Mouse (Mus musculus) heart, postnatal 25 days (tissue): ENCODE measurements around the gene Hadhb. TPM values are rescaled to one million over a fixed set of nuclear protein-coding genes. Genes with fewer than 3 reads are reported as not detected.

Experiments used
- DNase-seq: peaks from one replicate; pipeline ENCODE4 v3.0.0; 2022; ENCODE audit warnings: low spot score
- intact Hi-C: fragments of 180-260 bp; cut with DNase I; formaldehyde crosslinking; loops from one replicate; pipeline ENCODE4 v1.15.1; 2025
- microRNA-seq: library from miRNA; unstranded; fragments of <30 nt; microRNA quantifications from one replicate; pipeline ENCODE4 v1.2.0, GENCODE M21; 2022
- total RNA-seq, 2 experiments: library from RNA; stranded (reverse); gene quantifications; 2 replicates each; pipeline ENCODE4 v1.2.3; 2021

Gene Hadhb
- total RNA-seq, 2 experiments from 2014 or later, result 1,651 to 1,795 TPM

DNA sequence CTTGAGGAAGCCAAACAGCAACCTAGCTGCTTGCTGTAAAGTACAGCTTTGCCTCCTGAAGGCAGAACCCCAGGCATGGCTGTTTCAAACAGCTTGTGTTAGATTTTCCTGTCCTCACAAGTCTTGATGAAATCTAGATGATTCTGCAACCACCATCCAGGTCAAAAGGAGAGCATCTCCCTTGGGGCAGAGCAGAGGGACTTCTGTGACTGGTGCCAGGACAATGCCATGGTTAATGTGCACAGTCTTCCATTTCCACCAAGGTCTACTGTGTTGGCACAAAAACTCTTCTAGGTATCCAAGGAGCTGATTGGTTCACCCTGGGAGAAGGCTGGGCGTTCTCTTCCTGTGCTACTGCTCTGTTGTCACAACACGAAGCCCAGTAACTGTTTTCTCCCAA lies 64.7 kb downstream of the Hadhb start:
- intact Hi-C loops, result loop anchor here (5.0 kb wide), 1 partner anchor 263 kb away; no protein-coding TSS in a partner anchor
- no peak for DNase-seq

DNA sequence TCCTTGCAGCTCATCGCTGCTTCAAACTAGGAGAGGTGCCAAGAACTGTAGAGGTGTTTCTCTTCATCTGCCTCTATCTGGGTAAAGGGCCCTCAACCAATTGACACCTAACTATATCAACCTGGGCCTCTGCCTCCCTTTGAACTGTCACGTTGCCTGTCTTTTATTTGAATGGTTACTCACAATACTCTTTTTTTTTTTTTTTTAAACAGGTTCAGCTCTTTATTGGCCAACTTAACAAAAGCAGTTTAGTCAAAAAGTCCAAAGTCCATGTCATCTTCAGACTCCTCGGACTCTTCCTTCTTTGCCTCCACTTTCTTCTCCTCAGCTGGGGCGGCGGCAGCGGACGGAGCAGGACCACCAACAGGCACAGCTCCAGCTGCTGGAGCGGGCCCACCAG lies 65.6 kb downstream of the Hadhb start:
- intact Hi-C loops, result no loop called here

DNA sequence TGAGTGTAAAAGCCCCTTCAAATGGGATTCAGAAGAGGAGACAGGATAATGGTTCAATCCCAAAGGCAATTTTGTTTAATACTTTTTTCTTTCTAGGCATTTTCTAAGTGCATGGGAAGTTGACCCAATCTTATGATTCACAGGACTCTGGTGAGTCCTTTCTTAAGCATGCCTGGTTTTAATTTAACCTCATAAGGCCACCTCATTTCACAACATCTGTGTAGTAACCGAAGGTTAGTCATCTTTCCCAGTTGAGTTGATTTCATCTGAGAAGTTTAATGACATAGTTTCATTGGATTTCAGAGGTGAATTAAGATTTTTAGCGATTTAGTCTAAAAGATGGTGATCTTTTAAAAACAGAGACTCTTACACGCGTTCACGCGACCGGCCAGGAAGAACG lies 67.6 kb downstream of the Hadhb start:
- DNase-seq, result no peak
- intact Hi-C loops, result no loop called here

More for the DNA sequence above, 65.6 kb downstream of the Hadhb start:
- no peak for DNase-seq

DNA sequence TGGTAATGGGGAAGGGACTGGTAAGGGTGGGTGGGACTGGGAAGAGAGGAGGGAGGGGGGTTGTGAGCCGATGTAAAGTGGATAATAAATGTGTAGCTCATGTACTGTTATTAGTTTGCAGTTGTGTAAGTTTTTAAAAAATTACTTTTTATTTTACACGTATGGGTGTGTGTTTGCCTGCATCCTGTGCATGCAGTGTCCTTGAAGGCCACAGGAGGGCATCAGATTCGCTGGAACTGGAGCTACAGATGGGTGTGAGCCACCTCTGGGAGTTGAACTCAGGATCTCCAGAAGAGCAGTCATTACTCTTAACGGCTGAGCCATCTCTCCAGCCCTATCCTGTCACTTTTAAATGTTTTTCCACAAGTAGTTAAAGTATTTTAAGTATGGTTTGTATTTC lies 75.9 kb downstream of the Hadhb start:
- intact Hi-C loops, result no loop called here
- no peak for DNase-seq

DNA sequence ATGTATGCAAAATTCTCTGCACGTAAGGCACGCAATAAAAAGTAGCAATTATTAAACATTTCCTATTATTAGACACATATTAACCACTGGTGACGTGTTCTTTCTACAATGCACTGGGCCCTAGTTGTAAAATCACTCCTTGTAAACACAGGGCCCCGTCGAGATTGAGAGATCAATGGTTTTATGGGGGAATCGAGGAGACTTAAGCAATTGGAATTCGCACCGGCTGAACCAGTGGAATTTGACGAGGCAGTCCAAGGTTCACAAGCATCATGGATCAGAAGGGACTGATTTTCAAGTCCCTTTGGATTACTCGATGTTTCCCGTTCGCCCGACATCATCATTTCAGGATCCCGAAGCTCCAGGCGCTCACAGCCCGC lies 76.8 kb downstream of the Hadhb start:
- intact Hi-C loops, result no loop called here

DNA sequence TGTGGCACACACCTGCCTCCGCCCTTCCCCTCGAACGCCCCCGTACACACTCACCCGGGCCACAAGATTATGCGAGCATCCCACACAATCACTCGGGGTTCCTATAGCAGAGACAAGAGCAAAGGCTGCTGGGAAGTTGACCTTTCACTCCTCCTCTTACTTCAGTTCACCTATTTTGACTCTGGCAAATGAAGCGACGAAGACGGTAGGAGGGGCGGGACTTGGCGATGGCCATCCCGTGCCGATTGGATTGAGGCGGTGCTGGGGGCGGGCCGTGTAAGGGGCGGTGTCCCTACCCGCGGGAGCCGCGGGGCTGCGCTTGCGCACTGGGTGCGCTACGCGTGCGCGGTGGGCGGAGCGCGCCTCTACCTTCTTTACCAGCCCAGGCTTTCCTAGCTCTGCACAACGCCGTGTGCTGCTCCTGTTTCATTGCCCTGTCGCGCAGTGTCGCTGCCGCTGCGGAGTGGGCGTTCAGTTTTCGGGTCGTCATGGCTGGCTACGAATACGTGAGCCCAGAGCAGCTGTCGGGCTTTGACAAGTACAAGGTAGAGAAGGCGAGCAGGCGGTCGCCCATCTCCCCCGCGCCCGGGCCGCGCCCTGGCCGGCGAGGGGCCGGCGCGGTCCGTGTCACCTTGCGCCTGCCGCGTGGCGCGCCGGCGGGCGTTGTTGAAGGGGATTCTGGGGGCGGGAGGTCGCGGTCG lies 77.4 kb downstream of the Hadhb start, which contains the start of gene Selenoi:
TSS of gene Selenoi (plus strand) at position 311 of the 701 bp plus-strand sequence.
- DNase-seq, result peak; percentile 97
- intact Hi-C loops, result no loop called here

More for the DNA sequence above, 76.8 kb downstream of the Hadhb start:
- DNase-seq, result no peak

GRCm38 (mm10) chr5:30233042-30233441 lies 78.0 kb downstream of the Hadhb start:
- intact Hi-C loops, result no loop called here

GRCm38 (mm10) chr5:30233979-30234378 lies 78.9 kb downstream of the Hadhb start:
- DNase-seq, result no peak
- intact Hi-C loops, result no loop called here

More at GRCm38 (mm10) chr5:30233042-30233441, 78.0 kb downstream of the Hadhb start:
- no peak for DNase-seq

Small RNAs within 50 kb of the gene (microRNA-seq; reads per million reads assigned to microRNA genes)
- gene Mir1960, result 7.8 reads per million, percentile 21 among the genes with 10 or more reads in this experiment

Other genes starting within 250 kb of the Hadhb start
- gene Il6, start 142.1 kb upstream of the Hadhb start, total RNA-seq, result not detected
- 1 to 10 TPM; 2.4 to 5.2 TPM for gene Tyms, start 81.6 kb upstream of the Hadhb start, total RNA-seq
- gene Garem2, start 50.1 kb upstream of the Hadhb start, total RNA-seq, result under 1 TPM; 0.05 to 0.11 TPM
- gene 3110082J24Rik, start 49.2 kb upstream of the Hadhb start, total RNA-seq, result not detected
- gene Hadha, start 86 bp upstream of the Hadhb start, total RNA-seq, result 1,000 to 10,000 TPM; 1,064 to 1,096 TPM
- under 1 TPM; 0.08 to 0.11 TPM for gene Adgrf3, start 50.5 kb downstream of the Hadhb start, total RNA-seq
- 10 to 100 TPM; 14.1 to 16.2 TPM for gene Selenoi, start 77.3 kb downstream of the Hadhb start, total RNA-seq
- gene Drc1, start 126.1 kb downstream of the Hadhb start, total RNA-seq, result not detected